Comparison of ENCODE assay signal across 21 mouse cellular contexts in the genomic region with DNA sequence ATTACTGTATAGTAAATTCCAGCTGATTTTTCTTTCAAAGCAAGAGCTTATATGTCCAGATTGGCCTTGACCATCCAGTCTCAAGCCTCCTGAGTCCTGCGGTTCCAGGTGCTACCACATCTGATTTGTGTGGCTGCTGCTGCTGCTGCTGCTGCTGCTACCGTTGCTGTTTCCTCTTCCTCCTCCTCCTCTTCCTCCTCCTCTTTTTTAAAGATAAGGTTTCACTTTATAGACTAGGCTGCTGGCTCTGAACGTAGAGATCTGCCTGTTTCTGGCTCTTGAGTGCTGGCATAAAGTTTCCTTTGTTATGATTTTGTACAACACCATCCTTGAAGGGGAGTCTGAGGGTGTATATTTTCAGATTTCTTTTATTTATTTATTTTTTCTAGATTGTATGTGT. TPM values are rescaled to one million over a fixed set of nuclear protein-coding genes. Genes with fewer than 3 reads are reported as not detected.
DNase-seq lines count a peak whose midpoint lies in the region; ATAC-seq lines count a peak whose summit lies in the region.
"Had no signal": no experiment of that assay in that cellular context is flagged by ENCODE, and none has a peak within 500 bp of the region (broad histone marks: within the 10 kb centered on the region; RNA-seq: fewer than 3 reads in every experiment).

No protein-coding gene starts in this region.

- ATAC-seq in megakaryocyte, adult 5-6 weeks (ENCODE audit: poor library complexity, severe bottlenecking): no peak
- no peak for ATAC-seq in liver, embryonic 12.5 days
- peak; percentile 46; the same call in 1 of the 2 replicates for ATAC-seq in megakaryocyte progenitor cell, adult 5-6 weeks (replicated peaks; ENCODE audit: poor library complexity)
- ATAC-seq: forebrain, embryonic 16.5 days had no signal

- H3K9ac ChIP-seq in liver, embryonic 12.5 days: no peak overlapping the region
- H3K9ac ChIP-seq: embryonic facial prominence, embryonic 12.5 days; heart, embryonic 15.5 days; hindbrain, embryonic 15.5 days had no signal

- no peaks in the 10 kb centered on the region for H3K9me3 ChIP-seq in megakaryocyte, embryonic 14.5 days
- no peaks in the 10 kb centered on the region for H3K9me3 ChIP-seq in liver, embryonic 12.5 days (replicated peaks)
- H3K9me3 ChIP-seq: embryonic facial prominence, embryonic 12.5 days; heart, embryonic 15.5 days; hindbrain, embryonic 10.5 days; hindbrain, embryonic 15.5 days had no signal

- peak overlapping the region; percentile 70 for H3K4me3 ChIP-seq in megakaryocyte, embryonic 14.5 days (replicated peaks)
- no peak overlapping the region for H3K4me3 ChIP-seq in liver, embryonic 12.5 days
- H3K4me3 ChIP-seq: embryonic facial prominence, embryonic 12.5 days; heart, adult 2 months; heart, embryonic 15.5 days; hindbrain, embryonic 10.5 days; hindbrain, embryonic 15.5 days had no signal

- H3K36me3 ChIP-seq in megakaryocyte, embryonic 14.5 days (replicated peaks; ENCODE audit: low read length): peaks cover 36% of the 10 kb centered on the region
- peaks cover 26% of the 10 kb centered on the region for H3K36me3 ChIP-seq in liver, embryonic 12.5 days
- H3K36me3 ChIP-seq: heart, embryonic 15.5 days; hindbrain, embryonic 15.5 days had no signal

- H3K4me2 ChIP-seq in liver, embryonic 12.5 days: peak overlapping the region; percentile 21; the same call in 1 of the 2 replicates
- H3K4me2 ChIP-seq: embryonic facial prominence, embryonic 12.5 days; heart, embryonic 11.5 days; heart, embryonic 15.5 days; hindbrain, embryonic 15.5 days had no signal

- H3K4me1 ChIP-seq in megakaryocyte, embryonic 14.5 days: peaks cover 89% of the 10 kb centered on the region
- peaks cover 86% of the 10 kb centered on the region for H3K4me1 ChIP-seq in liver, embryonic 12.5 days
- H3K4me1 ChIP-seq: embryonic facial prominence, embryonic 12.5 days; hindbrain, embryonic 10.5 days; hindbrain, embryonic 15.5 days had no signal

- no peaks in the 10 kb centered on the region for H3K27me3 ChIP-seq in megakaryocyte, embryonic 14.5 days (replicated peaks)
- H3K27me3 ChIP-seq in liver, embryonic 12.5 days (replicated peaks): no peaks in the 10 kb centered on the region
- H3K27me3 ChIP-seq: embryonic facial prominence, embryonic 12.5 days; heart, embryonic 15.5 days; hindbrain, embryonic 15.5 days had no signal

- 0 out of 2 replicates have a peak overlapping the region, but pooled peaks have one; percentile 31 for H3K27ac ChIP-seq in liver, embryonic 12.5 days
- H3K27ac ChIP-seq: embryonic facial prominence, embryonic 12.5 days; heart, adult 2 months; heart, embryonic 15.5 days; hindbrain, embryonic 10.5 days; hindbrain, embryonic 15.5 days had no signal

- peak; percentile 54 for DNase-seq in A20 (ENCODE audit: low read depth, low spot score)
- no peak for DNase-seq in adrenal gland, adult 18-20 months (ENCODE audit: low spot score in 2 of 2)
- DNase-seq in cerebellum, postnatal 25 days: no peak
- DNase-seq in ovary, postnatal 36 days (ENCODE audit: low spot score): no peak
- DNase-seq: adrenal gland, postnatal 10 days; B cell, adult 2 months; cerebellum, adult 11 months; cerebellum, adult 8-10 months; cerebellum, postnatal 14 days; gastrocnemius, postnatal 10 days; heart, adult 2 months had no signal

- 19% methylated on average over 3 of the region's 3 CpGs for WGBS in liver, embryonic 12.5 days (ENCODE audit: insufficient replicate concordance)

RNA-seq across cellular contexts. Expression of gene Ap2a2, which starts 12.1 kb away (rescaled TPM):
- polyA plus RNA-seq in megakaryocyte, embryonic 14.5 days (2012; ENCODE audit: insufficient read depth, low replicate concordance): 22.5 and 22.9 TPM in 2 replicates
- total RNA-seq in megakaryocyte, adult 5-6 weeks (2015): 42.0 and 48.3 TPM in 2 replicates
- total RNA-seq in megakaryocyte, adult 5-6 weeks (2017): 61.8 and 75.5 TPM in 2 replicates
- 91.6 and 92.0 TPM in 2 replicates for polyA plus RNA-seq in liver, embryonic 12.5 days (2016; fragmentation: Nextera tagmentation; extraction: Ambion mirVana)
- 18.3 and 20.0 TPM in 2 replicates for total RNA-seq in megakaryocyte progenitor cell, adult 5-6 weeks (2015)
- 23.4 and 23.6 TPM in 2 replicates for total RNA-seq in megakaryocyte progenitor cell, adult 5-6 weeks (2017)
- 10 to 100 TPM; 56.4 to 83.8 TPM for total RNA-seq in adrenal gland, adult 18-20 months (2021)

RNA-seq across cellular contexts. Expression of gene Chid1, which starts 34.4 kb away (rescaled TPM):
- polyA plus RNA-seq in megakaryocyte, embryonic 14.5 days (2012; ENCODE audit: insufficient read depth, low replicate concordance): 28.4 and 49.7 TPM in 2 replicates
- total RNA-seq in megakaryocyte, adult 5-6 weeks (2015): 8.0 and 8.4 TPM in 2 replicates
- total RNA-seq in megakaryocyte, adult 5-6 weeks (2017): 28.3 and 43.5 TPM in 2 replicates
- 32.0 and 32.7 TPM in 2 replicates for polyA plus RNA-seq in liver, embryonic 12.5 days (2016; fragmentation: Nextera tagmentation; extraction: Ambion mirVana)
- total RNA-seq in megakaryocyte progenitor cell, adult 5-6 weeks (2015): 5.8 and 6.3 TPM in 2 replicates
- 31.2 and 38.7 TPM in 2 replicates for total RNA-seq in megakaryocyte progenitor cell, adult 5-6 weeks (2017)
- 10 to 100 TPM; 54.5 to 59.0 TPM for total RNA-seq in adrenal gland, adult 18-20 months (2021)
